Mouse (Mus musculus): ENCODE results near the gene Tent4b. TPM values are rescaled to one million over a fixed set of nuclear protein-coding genes. Genes with fewer than 3 reads are reported as not detected.
"Not testable (repeated sequence)": the region's sequence is repeated elsewhere in the genome, so short reads cannot be mapped to it uniquely, and the experiment has no call there.

The Tent4b gene
- polyA plus RNA-seq, 1 experiment from 2014 or later = 8.7 TPM

DNA sequence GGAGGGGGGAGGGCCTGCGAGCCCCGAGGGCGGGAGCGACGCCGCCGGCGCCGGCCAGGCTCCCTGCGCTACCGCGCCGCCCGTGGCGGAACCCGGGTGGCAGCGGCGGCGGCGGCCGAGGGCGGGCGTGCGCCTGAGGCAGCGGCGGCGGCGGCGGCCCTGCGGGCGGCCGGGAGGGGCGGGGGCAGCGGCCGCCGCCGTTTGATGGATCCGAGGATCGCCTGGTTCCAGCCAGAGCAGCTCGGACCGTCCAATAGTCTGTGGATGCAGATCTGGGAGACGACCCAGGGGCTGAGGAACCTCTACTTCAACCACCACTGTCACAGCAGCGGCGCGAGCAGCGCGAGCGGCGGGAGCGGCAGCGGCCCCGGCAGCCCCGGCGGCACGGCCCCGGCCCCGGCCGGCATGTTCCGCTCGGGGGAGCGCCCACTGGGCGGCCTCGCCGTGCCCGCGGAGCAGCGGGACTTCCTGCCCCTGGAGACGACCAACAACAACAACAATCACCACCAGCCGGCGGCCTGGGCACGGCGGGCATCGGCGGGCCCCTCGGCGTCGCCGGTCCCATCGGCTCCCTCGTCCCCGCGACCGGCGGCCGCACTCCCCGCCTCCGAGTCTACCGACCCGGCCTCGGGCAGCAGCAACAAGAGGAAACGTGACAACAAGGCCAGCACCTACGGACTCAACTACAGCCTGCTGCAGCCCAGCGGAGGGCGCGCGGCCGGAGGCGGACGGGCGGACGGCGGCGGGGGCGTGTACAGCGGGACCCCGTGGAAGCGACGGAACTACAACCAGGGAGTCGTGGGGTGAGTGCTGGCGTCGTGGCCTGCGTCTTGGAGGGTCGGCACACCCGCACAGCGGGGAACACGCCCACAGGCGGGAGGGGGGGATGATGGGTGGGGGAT lies 938 bp downstream of the Tent4b start:
- H3K36me3 ChIP-seq = peaks cover 5% of the 10 kb centered on the region
- WGBS = under 1% methylated on average over 88 of the region's 117 CpGs
- peak; percentile 49 for ATAC-seq (ENCODE audit: low FRiP score, low read depth)
- H3K27me3 ChIP-seq = no peaks in the 10 kb centered on the region
- H3K4me2 ChIP-seq (replicated peaks) = peak overlapping the region; percentile 95
- peak overlapping the region; percentile 82 for H3K9ac ChIP-seq
- H3K4me3 ChIP-seq = peak overlapping the region; percentile 80
- H3K9me3 ChIP-seq = no peaks in the 10 kb centered on the region
- H3K4me1 ChIP-seq = peaks cover 34% of the 10 kb centered on the region
- H3K27ac ChIP-seq = peak overlapping the region; percentile 95; the same call in 1 of the 2 replicates

DNA sequence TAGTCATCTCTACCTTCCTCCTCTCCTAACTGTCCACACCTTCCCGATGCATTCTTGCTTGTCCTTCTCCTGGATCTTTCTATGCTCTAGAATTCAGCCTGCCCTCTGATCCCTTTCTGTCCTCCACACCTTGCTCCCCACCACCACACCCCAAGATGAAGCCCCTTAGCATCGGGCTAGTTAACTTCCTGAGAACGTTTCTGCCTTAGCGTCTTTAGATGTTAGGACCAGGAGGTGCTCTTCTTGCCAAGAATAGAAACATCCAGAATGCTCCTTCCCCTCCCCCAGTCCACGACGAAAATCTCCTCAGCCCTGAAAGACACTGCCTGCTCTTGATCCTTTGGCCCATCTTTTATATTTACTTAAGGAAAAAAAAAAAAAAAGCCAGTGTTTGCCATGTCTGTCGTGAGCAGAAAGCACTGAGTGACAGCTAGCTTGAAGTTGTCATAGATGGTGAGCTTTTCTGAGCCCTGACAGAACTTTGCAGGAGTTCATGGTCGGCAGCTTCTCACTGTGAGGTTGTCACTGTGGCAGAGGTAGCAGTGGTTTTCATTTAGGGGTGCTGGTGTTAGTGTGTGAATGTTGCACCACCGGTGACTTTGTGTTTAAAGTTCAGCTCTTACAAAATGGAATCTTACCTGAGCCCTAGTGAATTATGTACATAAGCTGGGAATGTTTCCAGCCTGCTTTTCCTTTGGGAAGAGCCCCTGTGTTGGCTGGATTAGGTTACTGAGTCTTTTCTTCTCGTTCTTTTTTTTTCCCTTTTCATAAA lies 1.9 kb downstream of the Tent4b start:
- Histone ChIP-seq H3K4me3 (peak overlapping the region; percentile 80), H3K36me3 (peaks cover 10% of the 10 kb centered on the region), H3K9ac (peak overlapping the region; percentile 82), H3K9me3 (no peaks in the 10 kb centered on the region), H3K4me2 (replicated peaks) (peak overlapping the region; percentile 95), H3K4me1 (peaks cover 34% of the 10 kb centered on the region), H3K27me3 (no peaks in the 10 kb centered on the region), H3K27ac (no peak overlapping the region)
- WGBS = 17% methylated on average over 10 of the region's 10 CpGs
- ATAC-seq (ENCODE audit: low FRiP score, low read depth) = no peak

DNA sequence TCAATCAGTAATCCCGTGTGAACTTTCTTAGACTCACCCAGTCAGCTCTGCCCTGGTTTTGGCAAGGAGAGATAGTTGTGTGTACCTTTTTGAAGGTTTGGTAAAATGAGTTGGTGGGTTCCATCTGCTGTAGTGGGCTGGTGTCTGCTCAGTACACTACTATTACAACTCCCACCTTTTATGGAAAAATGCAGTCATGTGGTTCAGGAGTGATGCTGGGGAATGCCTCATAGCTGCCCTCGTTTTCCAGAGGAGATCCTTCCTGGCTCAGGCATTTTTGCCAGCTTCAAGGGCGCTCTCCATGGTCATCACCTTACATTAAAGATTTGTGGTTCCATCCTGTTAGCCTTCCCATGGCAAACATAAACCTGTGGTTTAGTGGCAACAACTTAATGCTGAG lies 2.6 kb downstream of the Tent4b start:
- H3K27ac ChIP-seq = peak overlapping the region; percentile 22; the same call in 1 of the 2 replicates

DNA sequence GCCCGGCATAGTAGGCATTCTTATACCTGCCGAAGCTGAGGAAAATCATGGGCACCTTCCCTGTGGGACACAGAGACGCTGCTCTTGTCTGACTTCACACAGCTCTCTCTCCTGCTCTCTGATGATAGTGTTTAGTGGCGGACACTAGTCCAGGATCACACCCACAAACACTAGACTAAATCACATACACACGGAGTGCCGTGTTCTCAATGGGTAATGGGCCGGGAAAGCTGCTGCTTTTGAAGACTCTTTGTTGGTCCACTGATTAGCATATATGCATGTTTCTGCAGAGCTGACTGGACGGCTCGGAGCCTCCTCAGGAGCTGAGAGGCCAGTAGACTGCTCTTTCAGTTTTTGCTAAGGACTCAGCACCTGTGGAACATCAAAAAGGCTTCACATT lies 7.0 kb downstream of the Tent4b start:
- Histone ChIP-seq H3K36me3 (peaks cover 22% of the 10 kb centered on the region), H3K4me1 (peaks cover 26% of the 10 kb centered on the region), H3K9me3 (no peaks in the 10 kb centered on the region), H3K27ac (no peak overlapping the region), H3K27me3 (no peaks in the 10 kb centered on the region), H3K9ac (no peak overlapping the region), H3K4me3 (no peak overlapping the region), H3K4me2 (replicated peaks) (no peak overlapping the region)
- 88% methylated on average over 9 of the region's 9 CpGs for WGBS
- no peak for ATAC-seq (ENCODE audit: low FRiP score, low read depth)

More for the DNA sequence above, 2.6 kb downstream of the Tent4b start:
- H3K27me3 ChIP-seq = no peaks in the 10 kb centered on the region
- 35% methylated on average over 3 of the region's 3 CpGs for WGBS
- ATAC-seq (ENCODE audit: low FRiP score, low read depth) = no peak
- H3K4me1 ChIP-seq = peaks cover 34% of the 10 kb centered on the region
- peak overlapping the region; percentile 80; the same call in 1 of the 2 replicates for H3K4me3 ChIP-seq
- peak overlapping the region; percentile 95 for H3K4me2 ChIP-seq (replicated peaks)
- H3K9ac ChIP-seq = peak overlapping the region; percentile 82; the same call in 1 of the 2 replicates
- no peaks in the 10 kb centered on the region for H3K9me3 ChIP-seq
- peaks cover 13% of the 10 kb centered on the region for H3K36me3 ChIP-seq

DNA sequence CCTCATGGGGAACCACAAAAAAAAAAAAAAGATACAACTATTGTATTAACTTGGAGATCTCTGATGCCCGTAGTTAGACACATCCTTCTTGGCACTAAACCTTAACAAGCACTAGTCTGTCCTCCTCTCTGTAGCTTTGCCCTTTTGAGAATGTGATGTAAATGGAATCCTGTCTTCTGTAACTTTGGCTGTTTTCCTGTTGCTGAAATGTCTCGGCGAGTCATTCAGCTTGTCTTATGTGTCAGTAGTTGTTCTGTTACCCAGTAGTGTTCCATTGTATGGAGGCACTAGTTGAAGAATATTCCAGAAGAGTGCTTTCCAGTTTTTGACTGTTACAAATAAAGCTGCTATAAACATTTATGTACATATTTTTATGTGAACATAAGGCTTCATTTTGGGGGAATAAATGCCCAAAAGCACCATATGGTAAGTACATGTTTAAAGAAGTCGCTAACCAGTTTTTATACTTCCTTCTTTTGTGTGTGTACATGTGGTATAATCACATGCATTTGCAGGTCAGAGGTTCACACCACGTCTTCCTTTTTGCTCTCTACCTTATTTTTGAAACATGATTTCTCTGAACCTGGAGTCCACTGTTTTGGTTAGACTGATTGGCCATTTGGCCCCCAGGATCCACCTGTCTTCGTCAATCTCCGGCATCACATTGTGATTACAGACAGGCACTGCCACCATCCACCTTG lies 8.3 kb downstream of the Tent4b start:
- Histone ChIP-seq H3K27ac (no peak overlapping the region), H3K27me3 (no peaks in the 10 kb centered on the region), H3K4me2 (replicated peaks) (no peak overlapping the region), H3K9ac (no peak overlapping the region), H3K4me1 (peaks cover 16% of the 10 kb centered on the region), H3K4me3 (no peak overlapping the region), H3K36me3 (peaks cover 22% of the 10 kb centered on the region), H3K9me3 (no peaks in the 10 kb centered on the region)
- no peak for ATAC-seq (ENCODE audit: low FRiP score, low read depth)
- 84% methylated on average over 7 of the region's 7 CpGs for WGBS

DNA sequence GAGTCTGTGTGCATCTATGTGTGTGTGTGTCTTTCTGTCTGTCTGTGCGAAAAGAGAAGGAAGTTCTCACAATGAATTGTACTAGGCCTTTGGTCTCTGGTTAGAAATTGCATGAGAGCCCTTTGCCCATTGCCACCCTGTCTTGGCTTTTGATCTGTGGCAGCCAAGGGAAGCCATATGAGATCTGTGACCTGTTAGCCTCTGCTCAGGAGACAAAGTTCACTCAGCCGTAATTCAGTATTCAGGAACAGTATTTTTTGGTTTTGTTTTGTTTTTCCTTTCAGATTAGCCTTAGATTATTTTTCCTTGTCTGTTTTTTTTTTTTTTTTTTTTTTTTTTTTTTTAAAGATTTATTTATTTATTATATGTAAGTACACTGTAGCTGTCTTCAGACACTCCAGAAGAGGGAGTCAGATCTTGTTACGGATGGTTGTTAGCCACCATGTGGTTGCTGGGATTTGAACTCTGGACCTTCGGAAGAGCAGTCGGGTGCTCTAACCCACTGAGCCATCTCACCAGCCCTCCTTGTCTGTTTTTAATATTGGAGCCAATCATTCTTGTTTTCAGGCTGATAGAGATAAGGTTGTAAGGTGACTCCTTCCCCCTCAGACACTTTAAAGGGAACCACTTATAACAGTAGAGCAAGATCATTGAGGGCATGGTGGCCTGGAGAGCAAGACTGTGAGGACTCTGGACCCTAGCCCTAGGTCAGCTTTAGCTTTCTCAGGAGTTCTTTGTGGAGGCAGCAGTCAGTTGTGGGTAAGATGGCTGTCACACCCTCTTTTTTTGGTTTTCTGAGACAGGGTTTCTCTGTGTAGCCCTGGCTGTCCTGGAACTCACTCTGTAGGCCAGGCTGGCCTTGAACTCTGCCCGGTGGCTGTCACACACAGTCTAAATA lies 11.2 kb downstream of the Tent4b start:
- H3K27me3 ChIP-seq; H3K4me2 ChIP-seq (replicated peaks); ATAC-seq (ENCODE audit: low FRiP score, low read depth); H3K27ac ChIP-seq; H3K9me3 ChIP-seq; H3K9ac ChIP-seq; H3K4me3 ChIP-seq; H3K4me1 ChIP-seq: not testable (repeated sequence)
- peaks cover 18% of the 10 kb centered on the region for H3K36me3 ChIP-seq
- WGBS = 95% methylated on average over 6 of the region's 6 CpGs

DNA sequence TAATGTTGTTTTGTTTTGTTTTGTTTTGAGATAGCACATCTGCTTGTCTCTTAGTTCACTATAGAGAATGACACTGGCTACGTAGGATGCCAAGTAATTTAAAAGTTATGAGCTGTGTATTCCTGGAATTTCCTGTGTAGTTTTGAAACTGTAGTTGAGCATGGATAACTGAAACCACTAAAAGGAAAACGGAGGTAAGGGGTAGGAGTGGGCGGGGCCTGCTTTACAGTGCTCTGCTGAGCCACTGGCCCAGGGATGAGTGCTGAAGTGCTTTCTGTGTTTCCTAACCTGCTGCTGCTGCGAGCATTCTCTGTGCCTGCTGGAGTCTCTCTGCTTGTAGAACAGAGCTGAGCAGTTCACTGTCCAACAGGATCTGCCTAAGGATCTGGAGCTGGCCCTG lies 22.3 kb downstream of the Tent4b start:
- no peaks in the 10 kb centered on the region for H3K9me3 ChIP-seq
- no peaks in the 10 kb centered on the region for H3K27me3 ChIP-seq
- 48% methylated on average over 4 of the region's 4 CpGs for WGBS
- no peak overlapping the region for H3K9ac ChIP-seq
- no peak overlapping the region for H3K4me2 ChIP-seq (replicated peaks)
- ATAC-seq (ENCODE audit: low FRiP score, low read depth) = no peak
- H3K36me3 ChIP-seq = no peaks in the 10 kb centered on the region
- no peak overlapping the region for H3K27ac ChIP-seq
- no peak overlapping the region for H3K4me3 ChIP-seq
- peaks cover 28% of the 10 kb centered on the region for H3K4me1 ChIP-seq

DNA sequence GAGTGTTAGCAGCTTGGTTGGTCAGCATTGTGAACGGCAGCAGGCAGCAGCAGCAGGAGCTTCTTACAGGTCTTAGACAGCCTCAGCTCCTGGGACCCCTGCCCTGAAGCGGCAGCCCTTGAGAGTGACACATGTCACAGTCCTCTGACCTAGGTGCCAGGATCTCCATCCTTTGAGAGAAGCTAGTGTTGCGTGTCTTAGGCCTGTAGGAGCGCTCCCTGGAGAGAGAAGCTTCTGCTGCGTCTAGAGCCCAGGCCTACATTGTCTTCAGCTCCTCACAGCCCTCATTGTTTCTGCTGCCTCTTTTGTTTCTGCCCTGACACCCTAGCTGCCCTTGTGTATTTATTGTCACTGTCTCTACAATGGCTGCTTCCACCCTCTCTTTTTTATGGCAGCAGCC lies 26.3 kb downstream of the Tent4b start:
- no peak overlapping the region for H3K4me3 ChIP-seq
- H3K27me3 ChIP-seq = no peaks in the 10 kb centered on the region
- H3K4me2 ChIP-seq (replicated peaks) = no peak overlapping the region
- H3K9ac ChIP-seq = no peak overlapping the region
- H3K9me3 ChIP-seq = no peaks in the 10 kb centered on the region
- 69% methylated on average over 5 of the region's 5 CpGs for WGBS
- peak overlapping the region; percentile 6; the same call in 1 of the 2 replicates for H3K27ac ChIP-seq
- ATAC-seq (ENCODE audit: low FRiP score, low read depth) = no peak
- no peaks in the 10 kb centered on the region for H3K36me3 ChIP-seq
- H3K4me1 ChIP-seq = peaks cover 33% of the 10 kb centered on the region

DNA sequence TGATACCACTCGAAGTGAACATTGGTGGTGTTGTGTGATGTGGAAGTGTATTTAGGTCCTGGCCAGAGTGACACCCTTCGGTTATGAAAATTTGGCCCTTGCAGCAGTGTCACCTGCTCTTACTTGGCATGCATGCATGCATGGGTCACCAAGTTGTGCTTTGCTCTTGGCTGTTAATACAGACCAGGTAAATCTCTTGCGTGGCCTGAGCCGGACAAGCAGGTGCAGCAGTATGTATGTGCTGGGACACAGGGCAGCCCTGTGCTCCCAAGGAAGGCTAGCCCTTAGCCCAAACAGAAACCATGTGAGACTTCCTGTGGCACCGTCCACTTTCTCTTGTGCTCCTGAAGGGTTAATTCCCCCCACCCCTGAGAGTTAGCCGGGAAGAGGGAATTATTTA lies 28.8 kb downstream of the Tent4b start:
- Histone ChIP-seq H3K9me3 (no peaks in the 10 kb centered on the region), H3K27ac (no peak overlapping the region), H3K4me1 (peaks cover 30% of the 10 kb centered on the region), H3K4me3 (no peak overlapping the region), H3K36me3 (no peaks in the 10 kb centered on the region), H3K9ac (no peak overlapping the region), H3K27me3 (no peaks in the 10 kb centered on the region), H3K4me2 (replicated peaks) (no peak overlapping the region)
- ATAC-seq (ENCODE audit: low FRiP score, low read depth) = no peak
- WGBS = 61% methylated on average over 6 of the region's 6 CpGs

DNA sequence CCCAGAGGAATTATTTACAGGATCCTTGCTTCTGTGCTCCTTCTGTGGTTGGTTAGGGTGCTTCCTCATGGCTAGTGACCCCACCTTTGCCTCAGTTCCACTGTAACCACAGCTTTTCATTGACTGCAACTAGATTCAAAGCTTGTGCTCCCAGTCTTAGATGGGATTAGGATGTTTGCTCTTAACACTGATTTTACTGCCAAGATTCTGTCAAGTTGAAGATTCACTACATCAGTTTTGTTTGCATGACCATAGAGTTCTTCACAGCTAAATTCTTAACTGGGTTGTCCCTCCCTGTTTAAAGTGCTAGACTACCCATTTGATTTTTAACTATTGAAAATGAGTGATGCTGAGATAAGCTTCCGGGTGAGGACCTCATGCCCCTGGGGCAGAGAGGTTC lies 29.3 kb downstream of the Tent4b start:
- 64% methylated on average over 1 of the region's 1 CpGs for WGBS
- no peak overlapping the region for H3K4me3 ChIP-seq
- H3K27ac ChIP-seq = no peak overlapping the region
- no peak for ATAC-seq (ENCODE audit: low FRiP score, low read depth)
- no peaks in the 10 kb centered on the region for H3K9me3 ChIP-seq
- H3K36me3 ChIP-seq = no peaks in the 10 kb centered on the region
- H3K9ac ChIP-seq = no peak overlapping the region
- H3K27me3 ChIP-seq = no peaks in the 10 kb centered on the region
- peaks cover 31% of the 10 kb centered on the region for H3K4me1 ChIP-seq
- no peak overlapping the region for H3K4me2 ChIP-seq (replicated peaks)

DNA sequence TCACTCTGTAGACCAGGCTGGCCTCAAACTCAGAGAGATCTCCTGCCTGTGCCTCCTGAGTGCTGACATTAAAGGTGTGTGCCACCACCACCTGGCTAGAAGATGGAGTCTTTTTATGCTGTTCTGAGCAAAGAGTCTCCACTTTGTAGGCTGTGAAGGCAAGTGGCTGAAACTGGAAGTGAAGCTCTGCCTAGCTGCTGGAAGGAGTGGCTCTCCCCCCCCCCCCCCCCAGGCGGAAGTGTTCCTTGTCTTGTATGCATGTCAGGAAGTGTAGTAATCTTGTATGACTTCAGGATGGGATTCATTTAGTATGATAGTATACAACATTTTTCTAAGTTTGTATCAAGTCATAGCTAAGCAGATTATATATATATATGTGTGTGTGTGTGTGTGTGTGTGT lies 29.8 kb downstream of the Tent4b start:
- Histone ChIP-seq H3K27me3 (no peaks in the 10 kb centered on the region), H3K36me3 (no peaks in the 10 kb centered on the region), H3K9me3 (no peaks in the 10 kb centered on the region), H3K4me2 (replicated peaks) (no peak overlapping the region), H3K27ac (no peak overlapping the region), H3K4me1 (peaks cover 31% of the 10 kb centered on the region), H3K4me3 (no peak overlapping the region), H3K9ac (no peak overlapping the region)
- no peak for ATAC-seq (ENCODE audit: low FRiP score, low read depth)
- 83% methylated on average over 1 of the region's 1 CpGs for WGBS

Data from limb, embryonic 13.5 days (tissue).